Mouse (Mus musculus): Measurements from ENCODE around the gene C9.

C9 gene

DNA sequence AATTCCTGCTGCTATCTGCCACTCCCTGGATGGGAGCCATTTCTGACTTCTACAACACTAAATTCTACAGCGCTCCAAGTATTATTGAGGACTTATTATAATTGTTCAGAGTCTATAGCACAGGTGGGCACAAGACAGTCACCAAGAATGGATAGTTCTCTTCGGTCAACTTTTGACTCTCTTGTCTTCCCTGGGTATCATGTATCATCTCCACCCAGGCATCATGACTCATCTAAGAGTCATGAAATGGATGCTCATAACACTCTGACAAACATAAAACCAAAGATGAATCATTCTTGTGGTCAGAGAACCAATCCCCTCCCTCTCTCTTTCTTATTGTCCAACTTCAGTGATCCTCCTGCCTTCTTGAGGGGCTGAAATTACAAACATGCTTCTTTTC is 47.3 kb downstream of the C9 start:
- no peak for DNase-seq

DNA sequence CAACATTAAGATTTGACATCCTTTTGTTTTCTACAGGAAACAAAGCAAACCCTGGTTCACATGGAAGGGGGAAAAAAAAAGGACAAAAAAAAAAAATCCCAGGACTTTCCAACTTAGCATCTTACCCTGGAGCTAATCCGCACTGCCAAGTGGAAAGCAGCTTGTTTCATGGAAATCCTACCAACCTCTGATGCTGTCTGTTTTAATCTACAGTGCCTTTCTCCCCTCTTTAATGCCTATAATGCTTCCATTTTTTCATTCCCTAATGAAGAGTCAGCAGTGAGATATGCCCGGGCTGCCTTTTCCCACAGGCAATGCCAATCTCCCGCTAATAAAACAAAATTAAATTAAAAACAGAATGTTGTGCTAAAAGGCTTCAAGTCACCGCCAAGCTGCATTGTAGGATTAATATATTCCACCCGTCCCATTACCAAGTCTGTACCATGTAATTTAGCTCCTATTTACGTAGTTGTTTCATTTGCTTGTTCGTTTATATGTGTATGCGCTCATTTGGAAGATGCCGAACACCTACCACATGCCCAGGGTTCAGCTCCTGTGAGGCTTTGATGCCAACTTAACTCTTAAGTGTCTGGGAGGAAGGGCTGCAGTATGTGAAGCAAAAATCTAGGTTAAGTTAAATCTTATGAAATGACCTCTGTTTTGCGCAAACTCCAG is 53.4 kb downstream of the C9 start:
- DNase-seq = no peak

DNA sequence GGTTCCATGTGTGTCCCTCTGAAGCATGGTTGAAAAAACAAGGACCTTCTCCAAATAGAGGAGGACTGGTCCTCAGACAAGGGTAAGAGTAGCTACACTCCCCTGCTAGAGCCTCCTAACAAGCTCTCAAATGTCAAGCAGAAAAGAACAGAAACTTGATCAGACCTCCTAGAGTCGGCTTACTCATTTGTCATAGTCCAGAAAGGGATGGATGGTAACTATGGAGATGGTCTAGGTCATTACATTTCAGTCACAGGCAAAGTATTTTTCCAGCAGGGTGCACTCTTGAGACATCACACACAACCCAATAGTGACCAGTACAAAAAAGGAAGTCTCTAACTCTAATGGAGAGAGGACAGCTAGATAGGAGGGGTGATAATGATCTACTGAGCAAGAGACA is 55.7 kb downstream of the C9 start:
- DNase-seq = no peak

DNA sequence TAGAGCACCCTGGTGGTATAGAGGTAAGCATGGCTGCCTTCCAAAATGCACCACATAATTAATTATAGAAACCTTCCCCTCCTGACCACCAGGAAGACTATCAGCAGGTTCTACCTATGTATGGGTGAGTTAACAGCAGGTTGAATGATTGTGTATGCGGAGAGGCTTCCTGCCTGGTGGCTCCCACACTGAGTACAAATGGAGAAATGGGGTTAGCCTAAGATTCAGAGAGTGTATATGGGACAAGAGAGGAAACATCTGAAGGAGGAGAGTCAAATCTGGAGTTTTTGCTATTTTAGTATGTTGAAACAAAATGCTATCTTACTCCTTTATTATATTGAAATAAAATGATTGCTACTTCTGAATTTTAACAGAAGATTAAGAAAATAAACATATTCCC is 72.4 kb downstream of the C9 start:
- no peak for DNase-seq

DNA sequence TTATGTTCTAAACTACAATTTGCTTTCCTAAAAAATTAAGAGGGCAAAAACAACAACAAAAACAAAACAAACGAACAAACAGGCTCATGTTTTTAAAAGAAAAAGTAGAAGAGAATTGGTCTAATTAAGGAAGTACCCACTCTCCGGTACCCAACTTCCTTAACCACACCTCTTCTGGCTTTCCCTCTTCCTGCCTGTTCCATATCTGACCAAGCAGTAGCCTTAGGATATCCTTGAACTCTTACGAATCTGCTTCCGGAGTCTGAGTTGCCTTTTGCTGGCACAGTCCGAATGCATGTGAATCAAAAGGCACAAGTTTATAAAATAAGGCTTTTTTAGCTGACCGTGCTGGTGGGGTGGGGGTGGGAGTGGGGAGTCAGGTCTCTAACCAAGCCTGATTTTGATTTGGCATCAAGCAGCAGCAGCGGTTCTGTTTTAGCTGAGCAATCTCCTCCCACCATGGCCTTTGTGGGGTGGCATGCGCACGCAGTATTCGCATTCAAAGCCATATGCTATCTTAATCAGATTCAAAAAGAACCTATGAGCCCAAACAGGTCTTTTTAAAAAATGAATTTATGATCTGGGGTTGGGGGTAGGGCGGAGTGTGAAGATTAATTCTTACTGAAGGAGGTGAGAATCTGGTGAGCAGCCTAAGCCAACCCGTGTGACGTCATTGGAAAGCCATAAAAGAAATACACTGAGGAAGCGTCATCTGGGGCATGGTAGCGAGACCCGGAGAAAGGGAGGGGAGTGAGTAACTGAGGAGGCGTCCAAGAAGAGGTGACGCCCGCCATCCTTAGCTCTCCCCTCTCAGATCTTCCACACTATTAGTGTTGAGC is 74.5 kb downstream of the C9 start:
- no peak for DNase-seq

DNA sequence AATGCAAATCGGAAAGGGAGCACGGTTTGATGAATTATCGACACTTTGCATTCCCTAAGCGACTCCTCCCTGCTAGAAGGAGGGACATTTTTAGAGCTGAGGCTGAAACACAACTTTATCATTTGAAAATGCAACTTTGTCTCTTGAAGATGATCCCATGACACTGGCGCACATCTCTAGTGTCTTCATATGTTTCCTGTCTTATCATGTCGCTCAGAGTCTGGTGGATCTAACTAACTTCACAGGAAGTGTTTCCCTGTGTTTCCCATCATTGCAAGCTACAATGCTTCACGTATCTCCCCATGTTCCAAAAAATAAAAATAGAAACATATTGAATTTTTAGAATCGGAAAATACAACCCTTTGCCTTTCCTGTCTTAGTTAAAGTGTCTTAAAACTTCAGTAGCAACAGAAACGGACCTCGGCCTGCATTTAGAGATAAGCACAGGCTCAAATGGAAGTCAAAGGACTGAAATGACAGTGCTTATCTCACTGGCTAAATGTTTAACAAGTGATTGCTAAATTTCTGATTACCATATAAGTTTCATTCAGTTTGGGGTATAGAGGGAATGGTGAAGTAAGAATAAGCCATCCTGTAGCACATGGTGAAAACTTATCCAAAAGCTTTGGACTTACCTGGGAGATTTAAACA is 75.5 kb downstream of the C9 start:
- DNase-seq = no peak

DNA sequence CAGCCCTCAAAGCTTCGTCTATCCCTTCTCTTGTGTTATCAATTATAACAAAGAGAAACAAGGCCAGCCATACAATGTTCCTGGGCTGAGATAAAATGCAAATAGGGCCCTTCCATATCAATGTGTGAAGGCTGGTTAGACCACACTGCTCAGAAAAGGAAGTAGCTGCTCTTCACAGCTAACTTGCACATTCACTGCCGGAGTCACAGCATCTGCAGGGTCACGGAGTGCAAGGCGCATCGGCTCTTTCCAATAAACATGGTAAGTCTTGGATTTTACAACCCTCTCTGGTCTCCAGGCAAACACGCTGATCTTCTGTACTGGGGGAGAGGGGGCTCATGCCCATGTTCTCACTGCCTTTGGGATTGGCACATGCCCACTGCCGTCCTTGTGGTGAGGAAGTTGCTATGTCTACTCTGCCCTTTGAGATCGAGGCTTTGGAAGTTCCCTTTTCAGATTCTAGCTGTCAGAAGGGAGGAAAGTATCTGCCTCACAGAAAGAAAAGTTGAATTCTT is 77.6 kb downstream of the C9 start, which contains the start of gene Fyb:
TSS of gene Fyb (plus strand) at position 201 of the 515 bp plus-strand sequence.
- DNase-seq = no peak

DNA sequence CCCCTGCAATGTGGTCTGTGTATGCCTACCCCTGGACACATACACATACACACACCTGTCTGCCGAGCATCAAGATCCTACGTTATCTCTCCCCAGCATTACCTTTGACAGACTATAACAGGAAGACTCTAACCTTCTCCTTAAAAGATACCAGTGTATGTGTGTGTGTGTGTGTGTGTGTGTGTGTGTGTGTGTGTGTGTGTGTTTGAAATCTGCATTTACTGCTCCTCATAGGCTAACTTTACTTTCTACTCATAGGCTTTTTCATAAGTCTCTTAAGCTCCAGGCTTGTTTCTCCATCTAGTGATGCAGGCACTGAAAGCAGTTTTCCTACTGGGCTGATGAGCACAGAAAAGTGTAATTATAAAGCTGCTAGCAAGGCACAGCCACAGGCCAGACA is 79.7 kb downstream of the C9 start:
- no peak for DNase-seq

DNA sequence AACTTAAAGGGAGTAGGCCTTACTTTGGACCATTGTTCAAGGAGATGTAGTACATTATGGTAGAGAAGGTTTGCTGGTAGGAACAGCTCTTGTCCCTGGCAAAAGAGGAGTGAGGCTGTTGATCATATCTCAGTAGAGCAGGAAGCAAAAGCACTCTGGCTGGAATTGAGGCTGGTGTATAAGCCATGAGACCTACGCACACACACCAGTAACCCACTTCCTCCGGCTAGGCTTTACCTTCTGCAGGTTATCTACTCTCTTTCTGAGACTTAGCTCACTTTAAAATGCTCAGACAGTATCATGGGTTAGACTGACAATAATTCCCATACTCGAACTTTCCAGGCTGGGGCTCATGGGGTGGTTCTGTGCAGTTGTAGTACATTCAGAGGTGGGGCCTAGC is 80.3 kb downstream of the C9 start:
- DNase-seq = no peak

DNA sequence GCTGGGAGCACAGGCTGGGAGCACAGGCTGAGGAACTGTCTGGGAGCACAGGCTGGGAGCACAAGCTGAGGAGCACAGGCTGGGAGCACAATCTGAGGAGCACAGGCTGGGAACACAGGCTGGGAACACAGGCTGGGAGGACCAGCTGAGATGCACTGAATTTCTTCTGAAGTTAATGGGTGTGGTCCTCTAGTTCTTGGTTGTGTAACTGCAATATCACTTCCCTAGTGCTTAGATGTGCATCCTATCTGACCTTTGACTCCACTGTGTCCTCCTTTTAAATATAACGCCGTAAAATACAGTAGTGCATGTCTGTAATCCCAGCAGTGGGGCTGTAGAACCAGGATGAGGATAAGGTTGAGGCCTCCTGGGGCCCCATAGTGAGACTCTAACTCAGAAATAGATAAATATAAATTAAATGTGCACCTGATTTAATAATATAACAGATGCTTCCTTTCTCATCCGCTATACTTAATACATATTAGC is 88.8 kb downstream of the C9 start:
- DNase-seq = no peak

DNA sequence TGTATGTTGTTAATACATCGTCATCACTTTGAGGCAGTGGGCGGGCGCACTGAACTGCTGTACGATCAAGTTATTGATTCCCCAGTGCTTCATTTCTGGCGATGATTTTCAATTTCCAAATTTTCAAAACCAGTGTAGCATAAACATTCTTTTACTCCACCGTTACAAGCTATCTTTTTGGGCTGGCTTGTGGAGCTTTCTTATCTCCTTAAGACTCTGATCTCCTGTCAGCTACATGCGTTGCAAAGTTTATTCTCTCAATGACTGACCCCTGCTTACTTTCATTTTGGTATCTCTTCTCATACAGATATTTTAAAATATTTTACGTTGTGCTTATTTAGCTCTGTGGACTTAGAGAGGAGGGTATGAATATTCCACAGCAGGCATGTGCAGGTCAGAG is 89.5 kb downstream of the C9 start:
- no peak for DNase-seq

DNA sequence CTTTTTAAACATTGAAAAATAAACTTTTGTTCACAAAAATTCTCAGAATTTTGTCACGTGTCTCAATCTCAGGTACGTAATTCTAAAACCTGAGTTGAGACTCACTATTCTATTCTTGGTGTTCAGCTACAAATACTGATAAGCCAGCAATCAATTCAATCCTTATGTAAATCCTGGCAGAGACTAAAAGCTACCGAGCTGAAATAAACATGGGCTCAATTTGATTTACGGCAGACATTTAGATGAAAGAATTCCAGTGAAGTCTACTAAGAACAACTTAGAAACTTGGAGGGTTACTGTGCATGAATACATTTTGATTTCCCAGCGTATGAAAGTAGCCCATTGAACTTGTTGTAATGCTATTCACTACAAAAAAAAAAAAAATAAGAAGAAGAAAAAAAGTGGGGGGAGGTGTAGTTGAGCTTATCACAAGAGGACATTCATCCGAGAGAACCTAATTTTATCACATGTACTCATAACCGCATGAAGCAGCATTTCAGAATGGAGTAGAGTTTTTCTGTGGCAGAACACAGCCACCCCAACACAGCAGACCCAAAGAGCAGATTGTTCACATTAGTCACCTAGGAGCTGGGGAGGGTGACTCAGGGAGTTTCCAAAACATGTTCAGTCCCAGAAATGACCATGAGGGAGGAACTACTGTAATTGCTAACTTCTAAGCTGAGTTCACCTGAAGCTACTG is 94.7 kb downstream of the C9 start:
- DNase-seq = no peak
